Mouse (Mus musculus) thymus, adult 2 months (tissue): ENCODE results near the gene Med11.

Source experiments
- CTCF ChIP-seq: fragments of 200-500 bp; IDR thresholded peaks from 2 replicates; pipeline ENCODE4 v1.5.1; 2012; ENCODE audit warnings: mild to moderate bottlenecking, control low read depth, low read length, moderate library complexity, borderline replicate concordance; ENCODE audit not compliant: control insufficient read depth, poor library complexity, insufficient read depth; ENCODE audit errors: extremely low read depth
- POLR2A ChIP-seq: fragments of 200-500 bp; IDR thresholded peaks from 2 replicates; pipeline ENCODE4 v1.6.1; 2012; ENCODE audit warnings: mild to moderate bottlenecking, low read length, control low read depth, moderate library complexity; ENCODE audit not compliant: control insufficient read depth, poor library complexity, insufficient read depth; ENCODE audit errors: extremely low read depth

DNA sequence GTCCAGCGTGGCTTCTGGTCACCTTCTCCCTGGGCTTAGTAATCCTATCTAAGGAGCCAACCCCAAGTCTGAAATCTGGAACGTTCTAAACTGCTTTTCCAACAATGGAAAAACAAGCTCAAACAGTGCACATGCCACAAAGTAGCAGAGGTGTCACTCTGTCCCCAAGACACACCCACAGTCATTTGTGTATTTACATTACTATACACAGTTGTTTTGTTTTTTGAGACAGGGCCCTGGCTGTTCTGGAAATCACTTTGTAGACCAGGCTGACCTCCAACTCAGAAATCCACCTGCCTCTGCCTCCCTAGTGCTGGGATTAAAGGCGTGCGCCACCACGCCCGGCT, 41.4 kb upstream of the Med11 start:
- no peak for TF ChIP-seq POLR2A
- TF ChIP-seq CTCF, result no peak
